Mouse (Mus musculus): ENCODE data around the gene 5031439G07Rik.

The 5031439G07Rik gene

GRCm38 (mm10) chr15:84950053-84950452 is 38.3 kb downstream of the 5031439G07Rik start:
- no peak for DNase-seq

- no peak for DNase-seq
These were observed 39.4 kb downstream of the 5031439G07Rik start for GRCm38 (mm10) chr15:84948990-84949389.

GRCm38 (mm10) chr15:84944319-84944718 is 44.0 kb downstream of the 5031439G07Rik start:
- DNase-seq: no peak

- DNase-seq: peak; percentile 43 to 47
These were observed 45.6 kb downstream of the 5031439G07Rik start for GRCm38 (mm10) chr15:84942647-84943285.

- DNase-seq: peak; percentile 66 to 78
These were observed 48.2 kb downstream of the 5031439G07Rik start for GRCm38 (mm10) chr15:84940102-84940501.

GRCm38 (mm10) chr15:84934901-84935300 is 53.5 kb downstream of the 5031439G07Rik start:
- DNase-seq: no peak

GRCm38 (mm10) chr15:84932351-84932750 is 56.0 kb downstream of the 5031439G07Rik start:
- DNase-seq: no peak

GRCm38 (mm10) chr15:84925495-84926018 is 62.8 kb downstream of the 5031439G07Rik start:
- peak in 1 of 2 experiments; percentile 41 for DNase-seq

- DNase-seq: peak in 1 of 2 experiments; percentile 16
These were observed 63.5 kb downstream of the 5031439G07Rik start for GRCm38 (mm10) chr15:84924781-84925315.

GRCm38 (mm10) chr15:84923508-84924181 is 64.7 kb downstream of the 5031439G07Rik start:
- no peak for DNase-seq

- DNase-seq: peak; percentile 100
These were observed 65.4 kb downstream of the 5031439G07Rik start, which contains the start of gene Nup50 for GRCm38 (mm10) chr15:84922884-84923507. Gene Nup50 (plus strand): TSS chr15:84923411.

GRCm38 (mm10) chr15:84919938-84920337 is 68.4 kb downstream of the 5031439G07Rik start, which contains the start of gene Gm29666:
Gene Gm29666 (minus strand): TSS chr15:84920038.
- DNase-seq: no peak

GRCm38 (mm10) chr15:84913201-84913600 is 75.2 kb downstream of the 5031439G07Rik start:
- no peak for DNase-seq

GRCm38 (mm10) chr15:84903843-84904385 is 84.4 kb downstream of the 5031439G07Rik start:
- DNase-seq: no peak

- peak in 1 of 2 experiments; percentile 8 for DNase-seq
These were observed 90.3 kb downstream of the 5031439G07Rik start for GRCm38 (mm10) chr15:84898077-84898476.

- DNase-seq: no peak
These were observed 91.7 kb downstream of the 5031439G07Rik start for GRCm38 (mm10) chr15:84896664-84897063.

GRCm38 (mm10) chr15:84896216-84896615 is 92.1 kb downstream of the 5031439G07Rik start:
- peak in 1 of 2 experiments; percentile 5 for DNase-seq

All from kidney, postnatal 4 days (tissue).